Comparison of ENCODE assay signal across 9 mouse cellular contexts in genomic region chr13:48573525-48574355, GRCm38 (mm10). TPM values are rescaled to one million over a fixed set of nuclear protein-coding genes. Genes with fewer than 3 reads are reported as not detected.
DNase-seq lines count a peak whose midpoint lies in the region; ATAC-seq lines count a peak whose summit lies in the region.
"Had no signal": no experiment of that assay in that cellular context is flagged by ENCODE, and none has a peak within 500 bp of the region (broad histone marks: within the 10 kb centered on the region; RNA-seq: fewer than 3 reads in every experiment).

No protein-coding gene starts in this region.

- H3K9ac ChIP-seq in hindbrain, embryonic 13.5 days = 0 out of 2 replicates have a peak overlapping the region, but pooled peaks have one; percentile 31
- no peak overlapping the region for H3K9ac ChIP-seq in hindbrain, embryonic 11.5 days (ENCODE audit: low read depth, low read length)
- peak overlapping the region; percentile 40; the same call in 1 of the 2 replicates for H3K9ac ChIP-seq in heart, embryonic 16.5 days (ENCODE audit: low read length)
- no peak overlapping the region for H3K9ac ChIP-seq in neural tube, embryonic 15.5 days (replicated peaks)

- H3K27ac ChIP-seq in hindbrain, embryonic 13.5 days = peak overlapping the region; percentile 6
- no peak overlapping the region for H3K27ac ChIP-seq in hindbrain, embryonic 11.5 days (ENCODE audit: low read depth, low read length)
- H3K27ac ChIP-seq in heart, embryonic 16.5 days (ENCODE audit: low read length) = 0 out of 2 replicates have a peak overlapping the region, but pooled peaks have one; percentile 19
- H3K27ac ChIP-seq in neural tube, embryonic 15.5 days (replicated peaks) = no peak overlapping the region

- H3K27me3 ChIP-seq in hindbrain, embryonic 13.5 days = no peaks in the 10 kb centered on the region
- H3K27me3 ChIP-seq in hindbrain, embryonic 11.5 days (ENCODE audit: control insufficient read depth, insufficient read depth, low read length) = no peaks in the 10 kb centered on the region
- H3K27me3 ChIP-seq in heart, embryonic 16.5 days (ENCODE audit: control insufficient read depth, insufficient read depth, low read length) = no peaks in the 10 kb centered on the region
- H3K27me3 ChIP-seq in neural tube, embryonic 15.5 days (replicated peaks) = no peaks in the 10 kb centered on the region

- DNase-seq in hindbrain, embryonic 11.5 days (ENCODE audit: low spot score) = no peak
- peak; percentile 37 to 62 for DNase-seq in kidney, postnatal 4 days
- no peak for DNase-seq in left cerebral cortex, adult 18-20 months (ENCODE audit: low spot score in 2 of 2)
- DNase-seq in thymus, postnatal 36 days = no peak
- DNase-seq in adrenal gland, postnatal 14 days = no peak

- H3K4me3 ChIP-seq in hindbrain, embryonic 13.5 days = no peak overlapping the region
- no peak overlapping the region for H3K4me3 ChIP-seq in hindbrain, embryonic 11.5 days (ENCODE audit: low read depth, low read length)
- H3K4me3 ChIP-seq in heart, embryonic 16.5 days (ENCODE audit: low read length) = no peak overlapping the region
- H3K4me3 ChIP-seq in neural tube, embryonic 15.5 days (replicated peaks) = no peak overlapping the region

- H3K4me1 ChIP-seq in hindbrain, embryonic 13.5 days (replicated peaks) = peaks cover 26% of the 10 kb centered on the region
- H3K4me1 ChIP-seq in hindbrain, embryonic 11.5 days (replicated peaks; ENCODE audit: control insufficient read depth, insufficient read depth, low read length) = no peaks in the 10 kb centered on the region
- H3K4me1 ChIP-seq in heart, embryonic 16.5 days (ENCODE audit: control insufficient read depth, insufficient read depth, low read length) = peaks cover 19% of the 10 kb centered on the region
- peaks cover 12% of the 10 kb centered on the region for H3K4me1 ChIP-seq in neural tube, embryonic 15.5 days

- WGBS in hindbrain, embryonic 13.5 days = 52% methylated on average over 19 of the region's 19 CpGs
- WGBS in hindbrain, embryonic 11.5 days = 54% methylated on average over 19 of the region's 19 CpGs
- WGBS in heart, embryonic 16.5 days = 41% methylated on average over 19 of the region's 19 CpGs
- 43% methylated on average over 19 of the region's 19 CpGs for WGBS in neural tube, embryonic 15.5 days

- H3K9me3 ChIP-seq in hindbrain, embryonic 13.5 days = no peaks in the 10 kb centered on the region
- no peaks in the 10 kb centered on the region for H3K9me3 ChIP-seq in hindbrain, embryonic 11.5 days (ENCODE audit: control insufficient read depth, low read length)
- H3K9me3 ChIP-seq in heart, embryonic 16.5 days (replicated peaks; ENCODE audit: control insufficient read depth, low read length) = no peaks in the 10 kb centered on the region
- H3K9me3 ChIP-seq in neural tube, embryonic 15.5 days (replicated peaks) = no peaks in the 10 kb centered on the region
- H3K9me3 ChIP-seq: G1E had no signal

- peaks cover 4% of the 10 kb centered on the region for H3K36me3 ChIP-seq in hindbrain, embryonic 13.5 days
- no peaks in the 10 kb centered on the region for H3K36me3 ChIP-seq in hindbrain, embryonic 11.5 days (ENCODE audit: control insufficient read depth, insufficient read depth, low read length)
- H3K36me3 ChIP-seq in heart, embryonic 16.5 days (ENCODE audit: control insufficient read depth, insufficient read depth) = no peaks in the 10 kb centered on the region
- H3K36me3 ChIP-seq in neural tube, embryonic 15.5 days = 0 out of 2 replicates have a peak, but pooled peaks cover 9% of the 10 kb centered on the region
- H3K36me3 ChIP-seq: G1E had no signal

- H3K4me2 ChIP-seq in hindbrain, embryonic 13.5 days = peak overlapping the region; percentile 9; the same call in 1 of the 2 replicates
- no peak overlapping the region for H3K4me2 ChIP-seq in hindbrain, embryonic 11.5 days (replicated peaks; ENCODE audit: low read depth, low read length)
- peak overlapping the region; percentile 19; the same call in 1 of the 2 replicates for H3K4me2 ChIP-seq in heart, embryonic 16.5 days (ENCODE audit: low read depth, low read length)
- H3K4me2 ChIP-seq in neural tube, embryonic 15.5 days = peak overlapping the region; percentile 4; the same call in 1 of the 2 replicates

- ATAC-seq in hindbrain, embryonic 13.5 days (ENCODE audit: low FRiP score) = no peak
- ATAC-seq in hindbrain, embryonic 11.5 days (ENCODE audit: low FRiP score) = no peak
- 0 out of 2 replicates have a peak, but pooled peaks have one; percentile 42 for ATAC-seq in heart, embryonic 16.5 days (replicated peaks; ENCODE audit: extremely low read depth, insufficient read depth, low FRiP score)
- ATAC-seq in neural tube, embryonic 15.5 days (ENCODE audit: low FRiP score) = no peak

RNA-seq across cellular contexts. Expression of gene Ptpdc1, which starts 51.7 kb away (rescaled TPM):
- polyA plus RNA-seq in hindbrain, embryonic 13.5 days (2015; fragmentation: Nextera tagmentation; extraction: Ambion mirVana) = 15.1 and 15.9 TPM in 2 replicates
- 12.2 and 12.5 TPM in 2 replicates for polyA plus RNA-seq in hindbrain, embryonic 11.5 days (2014; fragmentation: Nextera tagmentation; extraction: Ambion mirVana)
- 4.8 and 5.2 TPM in 2 replicates for polyA plus RNA-seq in heart, embryonic 16.5 days (2015; fragmentation: Nextera tagmentation; extraction: Ambion mirVana)
- polyA plus RNA-seq in neural tube, embryonic 15.5 days (2015; fragmentation: Nextera tagmentation; extraction: Ambion mirVana) = 15.2 and 17.5 TPM in 2 replicates
- 10 to 100 TPM; 21.8 to 23.5 TPM for total RNA-seq in left cerebral cortex, adult 18-20 months (2021)
- total RNA-seq in adrenal gland, postnatal 14 days (2021) = 7.2 and 7.8 TPM in 2 replicates
- polyA plus RNA-seq: G1E had no signal

Comparison
In these comparisons a context has a peak if more than half of its experiments do, and no peak if none do; other contexts are left out.
1. H3K27ac ChIP-seq: peak in hindbrain, embryonic 13.5 days (single experiment) and heart, embryonic 16.5 days (single experiment); none in hindbrain, embryonic 11.5 days (single experiment) and neural tube, embryonic 15.5 days (single experiment).
2. H3K9ac ChIP-seq: peak in hindbrain, embryonic 13.5 days (single experiment) and heart, embryonic 16.5 days (single experiment); none in hindbrain, embryonic 11.5 days (single experiment) and neural tube, embryonic 15.5 days (single experiment).
3. DNase-seq: peak in kidney, postnatal 4 days (2 of 2); none in hindbrain, embryonic 11.5 days (single experiment), left cerebral cortex, adult 18-20 months (0 of 2), thymus, postnatal 36 days (0 of 2) and adrenal gland, postnatal 14 days (single experiment).